Mouse (Mus musculus) midbrain, embryonic 13.5 days (tissue): ENCODE measurements at regions not wholly inside any gene's neighbourhood (a gene's known extent, or its start where the extent isn't known, plus 50 kb on each side); places are given as distances from the start of the nearest gene placed in this dataset.

ENCODE experiments used
- ATAC-seq: fragments of 200-750 bp; cut with Nextera tagmentation; 2 replicates; pipeline ENCODE4 v1.8.0; 2017; ENCODE audit warnings: mild to moderate bottlenecking, moderate TSS enrichment, moderate library complexity
- H3K27ac ChIP-seq: fragments of 300-500 bp; sonication (generic); 2 replicates; pipeline ENCODE4 v1.5.1; 2015; ENCODE audit warnings: inconsistent platforms, mild to moderate bottlenecking, moderate library complexity
- H3K27me3 ChIP-seq: fragments of 300-500 bp; sonication (generic); 2 replicates; pipeline ENCODE4 v1.6.1; 2015; ENCODE audit warnings: mild to moderate bottlenecking, inconsistent platforms
- H3K36me3 ChIP-seq: fragments of 300-500 bp; sonication (generic); 2 replicates; pipeline ENCODE4 v1.6.1; 2015; ENCODE audit warnings: mild to moderate bottlenecking, inconsistent platforms
- H3K4me1 ChIP-seq: fragments of 300-500 bp; sonication (generic); replicated peaks from 2 replicates; pipeline ENCODE4 v1.6.1; 2015; ENCODE audit warnings: inconsistent platforms
- H3K4me2 ChIP-seq: fragments of 300-500 bp; sonication (generic); replicated peaks from 2 replicates; pipeline ENCODE4 v1.6.1; 2015; ENCODE audit warnings: moderate library complexity, mild to moderate bottlenecking, inconsistent platforms
- H3K4me3 ChIP-seq: fragments of 300-500 bp; sonication (generic); replicated peaks from 2 replicates; pipeline ENCODE4 v1.5.1; 2015; ENCODE audit warnings: mild to moderate bottlenecking, inconsistent platforms
- H3K9ac ChIP-seq: fragments of 300-500 bp; sonication (generic); replicated peaks from 2 replicates; pipeline ENCODE4 v1.6.1; 2015; ENCODE audit warnings: mild to moderate bottlenecking, inconsistent platforms
- H3K9me3 ChIP-seq: fragments of 300-500 bp; sonication (generic); 2 replicates; pipeline ENCODE4 v1.6.1; 2016; ENCODE audit warnings: mild to moderate bottlenecking, inconsistent platforms
- WGBS: fragments of 180-500 bp; shearing (Covaris S2); methylation state at CpG from one replicate; pipeline ENCODE4 v1.1.7; 2015; 5-methylcytosine and 5-hydroxymethylcytosine counted together

DNA sequence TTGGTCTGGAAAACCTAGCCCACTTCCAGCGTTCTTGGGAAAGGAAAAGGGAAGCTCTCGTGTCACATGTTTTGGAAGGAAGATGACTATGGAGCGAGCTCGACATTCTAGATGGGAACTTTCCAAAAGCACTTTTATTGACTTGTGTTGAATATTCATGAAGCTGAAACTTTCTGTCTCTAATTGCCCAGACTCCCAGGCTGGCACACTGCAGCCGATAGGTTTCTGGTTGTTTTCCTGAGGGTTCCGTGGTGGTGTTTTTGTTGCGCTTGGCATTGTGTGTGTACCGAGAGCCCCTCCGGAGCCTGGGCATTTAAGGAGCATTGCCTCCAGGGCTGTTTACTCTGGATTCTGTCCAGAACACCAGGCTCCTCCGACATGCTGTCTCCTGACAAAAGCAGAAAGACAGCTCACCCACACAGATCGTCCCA lies 168.6 kb upstream of the Ankrd55 start:
- no peak overlapping the region for H3K4me2 ChIP-seq
- 63% methylated on average over 11 of the region's 11 CpGs for WGBS
- no peaks in the 10 kb centered on the region for H3K9me3 ChIP-seq
- H3K27ac ChIP-seq: no peak overlapping the region
- H3K27me3 ChIP-seq: no peaks in the 10 kb centered on the region
- no peaks in the 10 kb centered on the region for H3K36me3 ChIP-seq
- ATAC-seq: peak; percentile 55; the same call in 1 of the 2 replicates
- peaks cover 4% of the 10 kb centered on the region; the same call in 1 of the 2 replicates for H3K4me1 ChIP-seq
- no peak overlapping the region for H3K9ac ChIP-seq
- H3K4me3 ChIP-seq: no peak overlapping the region

DNA sequence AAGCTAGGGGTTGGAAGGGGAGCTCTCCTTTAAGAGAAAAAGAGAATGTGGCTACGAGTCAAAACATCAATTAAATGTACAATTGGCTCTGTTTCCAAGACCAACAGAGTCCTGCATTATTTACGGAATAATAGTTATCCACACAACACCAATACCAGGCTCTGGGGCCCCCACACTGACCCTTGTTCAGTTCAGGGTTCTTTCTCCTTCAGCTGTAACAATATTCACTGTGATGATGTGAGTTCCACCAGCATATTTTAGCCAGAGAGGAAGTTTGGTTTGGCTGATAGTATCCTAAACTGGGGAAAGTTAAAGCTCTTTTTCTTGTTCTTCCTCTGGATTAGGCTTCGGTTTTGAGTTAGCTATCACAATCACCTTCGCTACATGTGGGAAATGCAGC lies 167.9 kb upstream of the Ankrd55 start:
- ATAC-seq: no peak
- H3K9ac ChIP-seq: no peak overlapping the region
- H3K4me3 ChIP-seq: no peak overlapping the region
- H3K4me2 ChIP-seq: no peak overlapping the region
- WGBS: 75% methylated on average over 4 of the region's 4 CpGs
- no peaks in the 10 kb centered on the region for H3K27me3 ChIP-seq
- H3K36me3 ChIP-seq: no peaks in the 10 kb centered on the region
- no peak overlapping the region for H3K27ac ChIP-seq
- peaks cover 4% of the 10 kb centered on the region; the same call in 1 of the 2 replicates for H3K4me1 ChIP-seq
- H3K9me3 ChIP-seq: no peaks in the 10 kb centered on the region

DNA sequence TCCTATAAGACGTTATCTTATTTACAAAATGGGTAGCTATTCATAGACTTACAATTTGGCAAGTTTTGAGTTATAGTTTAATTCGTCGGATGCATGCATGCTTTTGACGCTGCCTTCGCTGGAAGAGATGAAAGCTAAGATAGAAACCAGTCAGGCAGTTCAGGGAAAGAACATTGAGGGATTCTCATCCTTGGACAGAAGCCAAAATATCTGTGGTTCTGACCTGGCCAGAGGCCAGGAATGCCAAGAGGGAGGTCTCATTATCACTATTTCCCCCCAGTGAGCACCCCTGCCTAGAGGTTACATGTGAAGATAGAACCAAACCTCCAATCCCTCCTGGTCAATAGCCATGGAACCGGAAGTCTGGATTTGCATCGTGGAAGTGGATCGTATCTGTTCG lies 167.1 kb upstream of the Ankrd55 start:
- 94% methylated on average over 9 of the region's 9 CpGs for WGBS
- Histone ChIP-seq H3K27me3 (no peaks in the 10 kb centered on the region), H3K4me3 (no peak overlapping the region), H3K36me3 (no peaks in the 10 kb centered on the region), H3K9ac (no peak overlapping the region), H3K27ac (no peak overlapping the region), H3K4me1 (peaks cover 4% of the 10 kb centered on the region; the same call in 1 of the 2 replicates), H3K9me3 (no peaks in the 10 kb centered on the region), H3K4me2 (no peak overlapping the region)
- ATAC-seq: no peak

DNA sequence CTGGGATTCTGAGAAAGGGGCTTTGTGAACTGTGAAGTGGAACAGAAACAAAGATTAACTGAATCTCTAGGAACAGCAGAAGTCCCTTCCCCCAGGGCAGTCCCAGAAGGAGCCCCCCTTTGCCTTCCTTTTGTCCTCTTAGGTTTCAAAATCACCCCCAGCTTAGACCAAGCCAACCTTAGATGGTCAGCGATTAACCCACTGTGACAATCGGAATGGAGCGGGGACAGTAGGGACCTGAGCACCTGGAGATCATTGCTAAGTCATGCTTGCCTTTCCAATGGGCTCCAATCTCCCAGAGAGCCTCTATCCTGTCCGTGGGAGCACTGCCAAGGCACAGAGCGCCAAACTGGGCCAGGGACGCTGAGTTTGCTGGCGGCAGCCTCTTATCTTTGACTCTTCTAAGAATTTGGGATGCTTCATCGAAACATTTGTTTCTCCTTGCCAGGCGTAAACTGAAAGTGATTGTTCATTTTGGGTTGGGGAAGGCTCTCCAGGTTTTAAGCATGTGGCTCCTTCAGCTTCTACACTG lies 165.3 kb upstream of the Ankrd55 start:
- 76% methylated on average over 9 of the region's 9 CpGs for WGBS
- no peak for ATAC-seq
- H3K4me1 ChIP-seq: peaks cover 4% of the 10 kb centered on the region; the same call in 1 of the 2 replicates

DNA sequence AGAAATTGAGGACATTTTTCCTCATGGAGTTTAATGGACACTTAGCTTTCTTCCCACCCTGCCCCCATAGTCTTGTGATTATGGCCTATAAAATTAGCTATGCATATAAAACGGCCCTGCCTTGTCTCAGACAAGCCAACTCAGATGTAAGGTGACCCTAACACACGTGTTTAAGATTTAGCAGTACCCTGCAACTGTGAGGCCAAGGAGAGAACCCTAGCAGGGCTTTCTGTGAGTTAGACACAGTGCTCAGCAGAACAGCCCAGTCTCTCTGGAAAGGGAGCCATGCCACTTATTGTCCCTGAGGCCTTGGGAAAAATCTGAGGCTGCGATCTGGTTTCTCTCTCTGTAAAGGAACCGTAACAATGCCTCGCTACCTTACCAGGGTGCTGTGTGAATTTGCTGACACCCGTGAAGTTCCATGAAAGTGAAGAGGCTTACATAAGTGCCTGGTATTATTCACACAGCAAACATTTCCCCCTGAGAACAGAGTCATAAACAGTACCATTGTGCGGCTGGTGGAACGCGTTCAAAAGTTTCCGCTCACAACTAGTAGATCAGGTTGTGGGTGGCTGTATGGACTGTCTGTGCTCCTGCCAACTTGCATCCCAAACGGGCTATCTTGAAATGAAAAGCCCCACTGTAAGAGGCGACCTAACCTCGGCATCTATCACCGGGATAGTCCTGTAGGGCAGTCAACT lies 162.3 kb upstream of the Ankrd55 start:
- Histone ChIP-seq H3K27ac (no peak overlapping the region), H3K4me1 (no peaks in the 10 kb centered on the region), H3K9me3 (no peaks in the 10 kb centered on the region), H3K4me2 (no peak overlapping the region), H3K9ac (no peak overlapping the region), H3K4me3 (no peak overlapping the region), H3K36me3 (no peaks in the 10 kb centered on the region), H3K27me3 (no peaks in the 10 kb centered on the region)
- ATAC-seq: no peak
- WGBS: 86% methylated on average over 14 of the region's 14 CpGs

More for the DNA sequence above, 165.3 kb upstream of the Ankrd55 start:
- Histone ChIP-seq H3K36me3 (no peaks in the 10 kb centered on the region), H3K4me2 (no peak overlapping the region), H3K9me3 (no peaks in the 10 kb centered on the region), H3K4me3 (no peak overlapping the region), H3K9ac (no peak overlapping the region), H3K27me3 (no peaks in the 10 kb centered on the region), H3K27ac (no peak overlapping the region)

DNA sequence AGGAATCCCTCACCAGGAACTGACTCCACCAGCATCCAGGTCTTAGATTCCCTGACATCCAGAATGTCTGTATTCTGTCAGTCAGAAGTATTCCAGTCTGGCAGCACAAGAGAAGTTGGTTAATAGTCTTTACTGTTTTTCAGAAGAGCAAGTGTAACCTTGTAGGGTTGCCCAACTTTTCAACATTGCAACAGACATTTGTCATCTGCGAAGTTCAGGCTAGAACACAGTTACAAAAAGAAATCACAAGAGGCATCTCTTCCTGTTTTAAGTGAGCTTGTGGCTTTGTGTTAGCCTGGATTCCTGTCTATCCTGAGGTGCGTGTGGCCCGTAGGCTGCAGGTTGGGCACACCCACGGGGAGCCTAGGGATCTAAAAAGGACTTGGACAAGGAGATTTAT lies 158.0 kb upstream of the Ankrd55 start:
- H3K9me3 ChIP-seq: no peaks in the 10 kb centered on the region
- no peak overlapping the region for H3K4me3 ChIP-seq
- H3K4me2 ChIP-seq: no peak overlapping the region
- H3K27ac ChIP-seq: no peak overlapping the region
- WGBS: 80% methylated on average over 4 of the region's 4 CpGs
- H3K4me1 ChIP-seq: 0 out of 2 replicates have a peak, but pooled peaks cover 4% of the 10 kb centered on the region
- no peaks in the 10 kb centered on the region for H3K27me3 ChIP-seq
- no peak for ATAC-seq
- H3K9ac ChIP-seq: no peak overlapping the region
- no peaks in the 10 kb centered on the region for H3K36me3 ChIP-seq

DNA sequence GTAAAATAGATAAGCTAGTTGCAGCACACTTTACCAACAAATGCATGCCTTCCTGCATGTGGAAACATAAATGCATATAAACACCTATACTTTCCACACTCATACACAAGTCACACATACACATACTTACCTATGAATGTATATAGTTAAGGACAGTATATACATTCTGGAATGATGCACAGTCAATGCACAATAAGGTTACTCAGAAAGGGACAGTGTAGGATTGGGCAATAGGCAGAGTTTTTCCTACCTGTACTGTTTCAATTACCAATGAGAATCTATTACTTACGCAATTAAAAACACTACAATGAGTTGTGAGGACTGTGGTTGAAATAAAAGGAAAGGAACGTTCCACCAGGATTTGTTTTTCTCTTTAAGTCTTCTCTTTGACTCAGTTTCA lies 157.5 kb upstream of the Ankrd55 start:
- Histone ChIP-seq H3K4me1 (0 out of 2 replicates have a peak, but pooled peaks cover 4% of the 10 kb centered on the region), H3K27ac (no peak overlapping the region), H3K27me3 (no peaks in the 10 kb centered on the region), H3K4me3 (no peak overlapping the region), H3K9ac (no peak overlapping the region), H3K4me2 (no peak overlapping the region), H3K36me3 (no peaks in the 10 kb centered on the region), H3K9me3 (no peaks in the 10 kb centered on the region)
- WGBS: 74% methylated on average over 2 of the region's 2 CpGs
- ATAC-seq: no peak

DNA sequence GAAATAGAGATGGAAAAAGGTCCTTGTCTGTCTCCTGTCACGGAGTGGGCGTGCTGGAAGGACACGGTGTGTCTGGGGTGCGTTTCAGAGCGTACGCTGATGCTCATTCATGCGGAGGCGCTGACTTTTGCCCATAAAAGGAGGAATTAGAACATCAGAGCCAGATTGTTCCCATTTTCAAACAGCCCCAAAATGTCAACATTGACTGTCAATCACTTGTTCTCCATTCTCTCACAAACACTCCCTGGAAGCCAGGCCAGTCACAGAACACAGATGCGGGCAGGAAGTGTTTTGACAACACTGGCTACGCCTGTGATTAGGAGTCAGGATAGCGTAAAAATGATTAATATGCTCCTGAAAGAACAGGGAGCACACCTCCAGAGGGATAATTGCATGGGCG lies 157.1 kb upstream of the Ankrd55 start:
- ATAC-seq: no peak
- H3K4me1 ChIP-seq: 0 out of 2 replicates have a peak, but pooled peaks cover 4% of the 10 kb centered on the region
- no peak overlapping the region for H3K4me3 ChIP-seq
- WGBS: 38% methylated on average over 12 of the region's 12 CpGs
- H3K27me3 ChIP-seq: no peaks in the 10 kb centered on the region
- H3K36me3 ChIP-seq: no peaks in the 10 kb centered on the region
- H3K27ac ChIP-seq: no peak overlapping the region
- H3K4me2 ChIP-seq: peak overlapping the region; percentile 13; the same call in 1 of the 2 replicates
- H3K9me3 ChIP-seq: no peaks in the 10 kb centered on the region
- no peak overlapping the region for H3K9ac ChIP-seq

DNA sequence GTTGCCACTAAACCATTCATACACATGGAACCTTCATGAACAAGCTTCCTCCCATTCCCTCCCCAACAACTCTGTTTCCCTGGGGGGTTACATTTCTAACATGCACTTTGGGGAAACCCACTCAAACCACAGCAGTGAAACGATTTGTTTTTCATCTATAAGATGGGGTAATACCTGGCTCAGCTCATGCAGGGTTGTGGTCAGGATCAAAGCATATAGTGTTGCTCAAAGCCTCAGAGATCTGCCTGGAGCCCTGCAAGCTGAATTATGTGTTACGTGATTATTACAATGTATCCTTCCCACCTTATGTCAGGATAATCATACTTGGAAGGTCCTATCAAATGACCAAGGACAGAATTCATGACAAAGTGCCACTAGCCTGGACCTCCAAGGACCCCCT lies 154.5 kb upstream of the Ankrd55 start:
- Histone ChIP-seq H3K27ac (no peak overlapping the region), H3K9ac (no peak overlapping the region), H3K27me3 (no peaks in the 10 kb centered on the region), H3K4me3 (no peak overlapping the region), H3K36me3 (no peaks in the 10 kb centered on the region), H3K9me3 (no peaks in the 10 kb centered on the region), H3K4me1 (0 out of 2 replicates have a peak, but pooled peaks cover 4% of the 10 kb centered on the region), H3K4me2 (no peak overlapping the region)
- no peak for ATAC-seq
- 89% methylated on average over 2 of the region's 2 CpGs for WGBS

DNA sequence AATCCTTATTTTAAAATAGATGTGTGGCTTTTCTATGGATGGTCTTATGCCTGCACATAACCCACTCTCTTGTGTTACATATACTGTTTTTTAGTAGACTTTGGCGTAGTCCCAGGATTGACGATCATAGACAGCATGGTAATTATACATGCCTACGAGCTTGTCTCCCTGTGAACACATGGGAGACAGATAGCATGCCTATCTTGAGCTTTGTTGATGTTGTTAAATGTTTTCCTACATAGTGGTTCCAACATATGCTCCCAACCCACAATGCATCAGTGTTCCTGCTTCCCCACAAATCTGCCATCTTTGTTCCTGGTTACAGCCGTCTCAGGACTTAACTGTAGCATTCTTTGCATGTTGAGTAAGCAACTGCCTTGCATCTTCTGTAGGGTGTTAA lies 153.6 kb upstream of the Ankrd55 start:
- H3K27ac ChIP-seq: no peak overlapping the region
- H3K9ac ChIP-seq: no peak overlapping the region
- 89% methylated on average over 4 of the region's 4 CpGs for WGBS
- no peaks in the 10 kb centered on the region for H3K9me3 ChIP-seq
- H3K27me3 ChIP-seq: no peaks in the 10 kb centered on the region
- no peak overlapping the region for H3K4me3 ChIP-seq
- H3K36me3 ChIP-seq: no peaks in the 10 kb centered on the region
- no peak for ATAC-seq
- 0 out of 2 replicates have a peak, but pooled peaks cover 4% of the 10 kb centered on the region for H3K4me1 ChIP-seq
- H3K4me2 ChIP-seq: no peak overlapping the region

DNA sequence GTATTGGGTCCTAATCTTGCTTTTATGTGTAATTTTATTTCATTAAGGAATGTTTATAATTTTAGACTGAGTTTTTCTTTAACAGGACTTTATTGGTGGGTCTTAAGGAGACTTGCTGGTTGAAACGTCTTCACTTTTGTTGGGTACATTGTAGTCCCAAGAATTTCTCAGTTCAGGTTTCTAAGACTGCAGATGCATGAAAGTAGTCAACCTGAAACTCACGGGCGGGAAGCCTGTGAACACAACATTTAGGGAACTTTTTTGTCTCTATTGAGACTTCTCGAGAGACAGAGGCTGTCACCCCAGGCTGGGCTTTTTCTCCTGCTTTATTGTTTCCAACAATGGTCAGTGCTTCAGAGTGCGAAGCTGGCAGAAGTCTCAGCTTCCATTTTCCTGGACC lies 152.5 kb upstream of the Ankrd55 start:
- 48% methylated on average over 5 of the region's 5 CpGs for WGBS
- H3K9ac ChIP-seq: no peak overlapping the region
- ATAC-seq: no peak

DNA sequence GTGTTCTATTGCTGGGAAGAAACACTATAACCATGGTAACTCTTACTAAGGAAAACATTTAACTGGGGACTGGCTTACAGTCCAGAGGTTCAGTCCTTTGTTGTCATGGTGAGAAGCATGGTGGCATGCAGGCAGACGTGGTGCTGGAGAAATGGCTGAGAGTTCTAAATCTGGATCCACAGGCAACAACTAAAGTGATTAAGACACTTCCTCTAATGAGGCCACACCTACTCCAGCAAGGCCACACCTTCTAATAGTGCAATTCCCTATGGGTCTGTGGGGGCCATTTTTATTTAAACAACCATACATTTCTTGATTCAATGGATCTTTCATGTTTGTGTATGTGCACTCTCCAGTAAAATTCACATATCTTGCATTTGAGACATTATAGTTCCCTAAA lies 151.4 kb upstream of the Ankrd55 start:
- ATAC-seq: no peak
- Histone ChIP-seq H3K4me3 (no peak overlapping the region), H3K9ac (no peak overlapping the region), H3K27me3 (no peaks in the 10 kb centered on the region), H3K9me3 (no peaks in the 10 kb centered on the region), H3K27ac (no peak overlapping the region), H3K4me2 (no peak overlapping the region), H3K36me3 (no peaks in the 10 kb centered on the region), H3K4me1 (no peaks in the 10 kb centered on the region)
- WGBS: 24% methylated on average over 1 of the region's 1 CpGs

More for the DNA sequence above, 152.5 kb upstream of the Ankrd55 start:
- no peaks in the 10 kb centered on the region for H3K27me3 ChIP-seq
- H3K4me1 ChIP-seq: 0 out of 2 replicates have a peak, but pooled peaks cover 4% of the 10 kb centered on the region
- H3K4me2 ChIP-seq: no peak overlapping the region
- H3K27ac ChIP-seq: no peak overlapping the region
- no peak overlapping the region for H3K4me3 ChIP-seq
- H3K9me3 ChIP-seq: no peaks in the 10 kb centered on the region
- no peaks in the 10 kb centered on the region for H3K36me3 ChIP-seq
